Mouse (Mus musculus): ENCODE data around the gene Tmbim1. TPM values are rescaled to one million over a fixed set of nuclear protein-coding genes. Genes with fewer than 3 reads are reported as not detected.

The Tmbim1 gene
- polyA plus RNA-seq, 1 experiment: 567 TPM

GRCm38 (mm10) chr1:74308001-74308964, 2.9 kb upstream of the Tmbim1 start:
- no peak for DNase-seq
- Histone ChIP-seq H3K4me1 (ENCODE audit: control insufficient read depth, insufficient read depth, low read length) (peaks cover 10% of the 10 kb centered on the region), H3K4me3 (replicated peaks; ENCODE audit: extremely low read depth, low read depth, low read length) (no peak overlapping the region)
- TF ChIP-seq POLR2A (IDR thresholded peaks at IDR 0.05; ENCODE audit: borderline replicate concordance, extremely low read depth, low read depth, low read length) (no peak), CTCF (IDR thresholded peaks at IDR 0.05; ENCODE audit: insufficient read depth, low read length) (no peak)
- WGBS: 79% methylated on average over 10 of the region's 10 CpGs

GRCm38 (mm10) chr1:74307146-74307545, 1.7 kb upstream of the Tmbim1 start:
- no peak for DNase-seq
- WGBS: 89% methylated on average over 1 of the region's 1 CpGs

GRCm38 (mm10) chr1:74304946-74305345, 476 bp downstream of the Tmbim1 start:
- no peak for TF ChIP-seq CTCF (IDR thresholded peaks at IDR 0.05; ENCODE audit: insufficient read depth, low read length)
- Histone ChIP-seq H3K4me3 (replicated peaks; ENCODE audit: extremely low read depth, low read depth, low read length) (no peak overlapping the region), H3K4me1 (ENCODE audit: control insufficient read depth, insufficient read depth, low read length) (peaks cover 32% of the 10 kb centered on the region)
- WGBS: 37% methylated on average over 4 of the region's 4 CpGs
- no peak for DNase-seq

More at GRCm38 (mm10) chr1:74307146-74307545, 1.7 kb upstream of the Tmbim1 start:
- no peak for TF ChIP-seq POLR2A (IDR thresholded peaks at IDR 0.05; ENCODE audit: borderline replicate concordance, extremely low read depth, low read depth, low read length)
- TF ChIP-seq CTCF (IDR thresholded peaks at IDR 0.05; ENCODE audit: insufficient read depth, low read length): no peak
- peaks cover 18% of the 10 kb centered on the region for H3K4me1 ChIP-seq (ENCODE audit: control insufficient read depth, insufficient read depth, low read length)
- no peak overlapping the region for H3K4me3 ChIP-seq (replicated peaks; ENCODE audit: extremely low read depth, low read depth, low read length)

GRCm38 (mm10) chr1:74304339-74304790, 1.1 kb downstream of the Tmbim1 start:
- TF ChIP-seq POLR2A (IDR thresholded peaks at IDR 0.05; ENCODE audit: borderline replicate concordance, extremely low read depth, low read depth, low read length): no peak; the same call in 1 of the 2 replicates
- TF ChIP-seq CTCF (IDR thresholded peaks at IDR 0.05; ENCODE audit: insufficient read depth, low read length): no peak
- DNase-seq: peak; percentile 42
- 5% methylated on average over 12 of the region's 12 CpGs for WGBS
- peaks cover 32% of the 10 kb centered on the region for H3K4me1 ChIP-seq (ENCODE audit: control insufficient read depth, insufficient read depth, low read length)
- H3K4me3 ChIP-seq (replicated peaks; ENCODE audit: extremely low read depth, low read depth, low read length): peak overlapping the region; percentile 96

GRCm38 (mm10) chr1:74303509-74304338, 1.7 kb downstream of the Tmbim1 start:
- TF ChIP-seq CTCF (IDR thresholded peaks at IDR 0.05; ENCODE audit: insufficient read depth, low read length) (no peak), POLR2A (IDR thresholded peaks at IDR 0.05; ENCODE audit: borderline replicate concordance, extremely low read depth, low read depth, low read length) (peak; percentile 80)
- Histone ChIP-seq H3K4me3 (replicated peaks; ENCODE audit: extremely low read depth, low read depth, low read length) (peak overlapping the region; percentile 96), H3K4me1 (ENCODE audit: control insufficient read depth, insufficient read depth, low read length) (peaks cover 38% of the 10 kb centered on the region)
- under 1% methylated on average over 56 of the region's 56 CpGs for WGBS
- peak; percentile 86 for DNase-seq

- no peak for DNase-seq
- peaks cover 47% of the 10 kb centered on the region for H3K4me1 ChIP-seq (ENCODE audit: control insufficient read depth, insufficient read depth, low read length)
- WGBS: 40% methylated on average over 2 of the region's 2 CpGs
Measured at GRCm38 (mm10) chr1:74302835-74303234, 2.6 kb downstream of the Tmbim1 start.

GRCm38 (mm10) chr1:74302229-74302628, 3.2 kb downstream of the Tmbim1 start:
- TF ChIP-seq POLR2A (IDR thresholded peaks at IDR 0.05; ENCODE audit: borderline replicate concordance, extremely low read depth, low read depth, low read length) (no peak), CTCF (IDR thresholded peaks at IDR 0.05; ENCODE audit: insufficient read depth, low read length) (no peak)
- DNase-seq: no peak
- H3K4me3 ChIP-seq (replicated peaks; ENCODE audit: extremely low read depth, low read depth, low read length): no peak overlapping the region
- peaks cover 53% of the 10 kb centered on the region for H3K4me1 ChIP-seq (ENCODE audit: control insufficient read depth, insufficient read depth, low read length)
- WGBS: 54% methylated on average over 7 of the region's 7 CpGs

More at GRCm38 (mm10) chr1:74302835-74303234, 2.6 kb downstream of the Tmbim1 start:
- TF ChIP-seq CTCF (IDR thresholded peaks at IDR 0.05; ENCODE audit: insufficient read depth, low read length) (no peak), POLR2A (IDR thresholded peaks at IDR 0.05; ENCODE audit: borderline replicate concordance, extremely low read depth, low read depth, low read length) (no peak)
- H3K4me3 ChIP-seq (replicated peaks; ENCODE audit: extremely low read depth, low read depth, low read length): peak overlapping the region; percentile 64

- 37% methylated on average over 6 of the region's 6 CpGs for WGBS
- TF ChIP-seq POLR2A (IDR thresholded peaks at IDR 0.05; ENCODE audit: borderline replicate concordance, extremely low read depth, low read depth, low read length) (no peak), CTCF (IDR thresholded peaks at IDR 0.05; ENCODE audit: insufficient read depth, low read length) (no peak)
- peaks cover 67% of the 10 kb centered on the region for H3K4me1 ChIP-seq (ENCODE audit: control insufficient read depth, insufficient read depth, low read length)
- no peak overlapping the region for H3K4me3 ChIP-seq (replicated peaks; ENCODE audit: extremely low read depth, low read depth, low read length)
- DNase-seq: no peak
Measured at GRCm38 (mm10) chr1:74300347-74301110, 4.9 kb downstream of the Tmbim1 start.
